ENCODE assay signal across 23 mouse cellular contexts in genomic region chr9:115320156-115320555, GRCm38 (mm10). TPM values are rescaled to one million over a fixed set of nuclear protein-coding genes. Genes with fewer than 3 reads are reported as not detected.
DNase-seq lines count a peak whose midpoint lies in the region; ATAC-seq lines count a peak whose summit lies in the region.
"Had no signal": no experiment of that assay in that cellular context is flagged by ENCODE, and none has a peak within 500 bp of the region (broad histone marks: within the 10 kb centered on the region; RNA-seq: fewer than 3 reads in every experiment).

No protein-coding gene starts in this region.

- H3K4me2 ChIP-seq in lung, embryonic 16.5 days (ENCODE audit: low read depth, low read length): no peak overlapping the region
- H3K4me2 ChIP-seq: embryonic facial prominence, embryonic 12.5 days; embryonic facial prominence, embryonic 15.5 days; forebrain, embryonic 12.5 days had no signal

- no peak overlapping the region for H3K4me3 ChIP-seq in lung, embryonic 16.5 days (ENCODE audit: low read length)
- H3K4me3 ChIP-seq: embryonic facial prominence, embryonic 12.5 days; embryonic facial prominence, embryonic 15.5 days; erythroblast, embryonic 14.5 days; forebrain, embryonic 10.5 days; forebrain, embryonic 12.5 days had no signal

- DNase-seq in adrenal gland, adult 2 months: peak; percentile 25
- DNase-seq in adrenal gland, postnatal 25 days: no peak
- DNase-seq in adrenal gland, postnatal 14 days: peak; percentile 18
- no peak for DNase-seq in adrenal gland, postnatal 4 days (ENCODE audit: low spot score in 2 of 2)
- DNase-seq in heart, adult 11 months: peak; percentile 53
- no peak for DNase-seq in heart, adult 18-20 months
- DNase-seq in lung, postnatal 25 days (ENCODE audit: low spot score): no peak
- DNase-seq: B cell, adult 2 months; cerebellum, adult 11 months; cerebellum, adult 18-20 months; cerebellum, adult 8-10 months; cerebellum, adult 9-11 months; cerebellum, postnatal 14 days; cerebellum, postnatal 36 days; embryo, embryonic 11 days had no signal

- 0 out of 2 replicates have a peak, but pooled peaks have one; percentile 36 for ATAC-seq in lung, embryonic 16.5 days (ENCODE audit: low read depth)
- ATAC-seq: forebrain, embryonic 14.5 days; forebrain, embryonic 16.5 days had no signal

- no peak overlapping the region for H3K27ac ChIP-seq in lung, embryonic 16.5 days (ENCODE audit: low read length)
- H3K27ac ChIP-seq: forebrain, embryonic 10.5 days; forebrain, embryonic 12.5 days had no signal

- H3K9me3 ChIP-seq in lung, embryonic 16.5 days (ENCODE audit: control insufficient read depth, low read length): no peaks in the 10 kb centered on the region
- H3K9me3 ChIP-seq: embryonic facial prominence, embryonic 12.5 days had no signal

- no peak overlapping the region for H3K9ac ChIP-seq in lung, embryonic 16.5 days (ENCODE audit: low read length)
- H3K9ac ChIP-seq: embryonic facial prominence, embryonic 12.5 days; embryonic facial prominence, embryonic 15.5 days; forebrain, embryonic 12.5 days had no signal

- peaks cover under 1% of the 10 kb centered on the region; the same call in 1 of the 2 replicates for H3K4me1 ChIP-seq in lung, embryonic 16.5 days (replicated peaks; ENCODE audit: control insufficient read depth, insufficient read depth, low read length)
- H3K4me1 ChIP-seq: embryonic facial prominence, embryonic 12.5 days; embryonic facial prominence, embryonic 15.5 days had no signal

- no peaks in the 10 kb centered on the region for H3K36me3 ChIP-seq in lung, embryonic 16.5 days (ENCODE audit: control insufficient read depth, insufficient read depth, low read length)
- H3K36me3 ChIP-seq: embryonic facial prominence, embryonic 12.5 days; embryonic facial prominence, embryonic 15.5 days; forebrain, embryonic 10.5 days; forebrain, embryonic 12.5 days had no signal

- H3K27me3 ChIP-seq in lung, embryonic 16.5 days (ENCODE audit: control insufficient read depth, insufficient read depth, low read depth, low read length): no peaks in the 10 kb centered on the region
- H3K27me3 ChIP-seq: embryonic facial prominence, embryonic 12.5 days; embryonic facial prominence, embryonic 15.5 days had no signal

- 73% methylated on average over 4 of the region's 4 CpGs for WGBS in lung, embryonic 16.5 days

RNA-seq across cellular contexts. Expression of gene Stt3b, which starts 9.9 kb away (rescaled TPM):
- total RNA-seq in adrenal gland, adult 2 months (2021): 100 to 1,000 TPM; 106 to 136 TPM
- 91.1 and 95.7 TPM in 2 replicates for polyA plus RNA-seq in adrenal gland, adult 2 months (2012; rRNA removed)
- total RNA-seq in adrenal gland, postnatal 25 days (2021): 112 and 116 TPM in 2 replicates
- total RNA-seq in adrenal gland, postnatal 14 days (2021): 117 and 124 TPM in 2 replicates
- 100 to 1,000 TPM; 126 to 127 TPM for total RNA-seq in adrenal gland, postnatal 4 days (2021)
- total RNA-seq in heart, adult 18-20 months (2021): 10 to 100 TPM; 58.5 TPM
- 91.3 and 91.9 TPM in 2 replicates for polyA plus RNA-seq in lung, embryonic 16.5 days (2015; fragmentation: Nextera tagmentation; extraction: Ambion mirVana)

Comparison
In these comparisons a context has a peak if more than half of its experiments do, and no peak if none do; other contexts are left out.
1. DNase-seq: peak in adrenal gland, adult 2 months (single experiment), adrenal gland, postnatal 14 days (single experiment) and heart, adult 11 months (single experiment); none in adrenal gland, postnatal 25 days (single experiment), adrenal gland, postnatal 4 days (0 of 2), heart, adult 18-20 months (0 of 2) and lung, postnatal 25 days (single experiment).